13 mouse cellular contexts compared by ENCODE assay signal in genomic region chr13:45509366-45509765, GRCm38 (mm10). TPM values are rescaled to one million over a fixed set of nuclear protein-coding genes. Genes with fewer than 3 reads are reported as not detected.
DNase-seq lines count a peak whose midpoint lies in the region; ATAC-seq and TF ChIP-seq lines count a peak whose summit lies in the region.
"Had no signal": no experiment of that assay in that cellular context is flagged by ENCODE, and none has a peak within 500 bp of the region (broad histone marks: within the 10 kb centered on the region; RNA-seq: fewer than 3 reads in every experiment).

No protein-coding gene starts in this region.

- no peaks in the 10 kb centered on the region for H3K27me3 ChIP-seq in heart, embryonic 15.5 days
- no peaks in the 10 kb centered on the region for H3K27me3 ChIP-seq in lung, embryonic 15.5 days
- H3K27me3 ChIP-seq: limb, embryonic 15.5 days; Patski had no signal

- intact Hi-C loops in heart, postnatal 25 days (cut with DNase I): no loop called here

- H3K27ac ChIP-seq in heart, embryonic 15.5 days: peak overlapping the region; percentile 13; the same call in 1 of the 2 replicates
- no peak overlapping the region for H3K27ac ChIP-seq in lung, embryonic 15.5 days
- H3K27ac ChIP-seq: embryonic facial prominence, embryonic 12.5 days; forebrain, embryonic 12.5 days; limb, embryonic 15.5 days had no signal

- H3K4me2 ChIP-seq in heart, embryonic 15.5 days: peak overlapping the region; percentile 71
- H3K4me2 ChIP-seq in lung, embryonic 15.5 days: peak overlapping the region; percentile 92; the same call in 1 of the 2 replicates

- H3K4me3 ChIP-seq in heart, embryonic 15.5 days: peak overlapping the region; percentile 60
- H3K4me3 ChIP-seq in lung, embryonic 15.5 days: no peak overlapping the region
- H3K4me3 ChIP-seq in lung, adult 2 months (replicated peaks; ENCODE audit: extremely low read depth, low read depth, low read length): no peak overlapping the region
- H3K4me3 ChIP-seq: embryonic facial prominence, embryonic 12.5 days; forebrain, embryonic 12.5 days had no signal

- TF ChIP-seq POLR2A in lung, adult 2 months (IDR thresholded peaks at IDR 0.05; ENCODE audit: borderline replicate concordance, extremely low read depth, low read depth, low read length): no peak

- WGBS in heart, embryonic 15.5 days: 62% methylated on average over 6 of the region's 6 CpGs
- WGBS in lung, embryonic 15.5 days: 71% methylated on average over 6 of the region's 6 CpGs
- WGBS in lung, adult 2 months: 82% methylated on average over 6 of the region's 6 CpGs

- no peaks in the 10 kb centered on the region for H3K9me3 ChIP-seq in heart, embryonic 15.5 days (replicated peaks)
- H3K9me3 ChIP-seq in lung, embryonic 15.5 days: no peaks in the 10 kb centered on the region
- H3K9me3 ChIP-seq: embryonic facial prominence, embryonic 12.5 days; forebrain, embryonic 12.5 days; limb, embryonic 15.5 days had no signal

- ATAC-seq in heart, embryonic 15.5 days (replicated peaks; ENCODE audit: insufficient number of reproducible peaks, insufficient read depth, low FRiP score, low read depth): no peak
- no peak for ATAC-seq in lung, embryonic 15.5 days (ENCODE audit: borderline replicate concordance, extremely low read depth, low FRiP score, low TSS enrichment)
- ATAC-seq: Patski had no signal

- no peak for DNase-seq in heart, postnatal 25 days (ENCODE audit: low spot score)
- DNase-seq in lung, adult 2 months: no peak
- DNase-seq in liver: peak; percentile 70
- DNase-seq in adrenal gland, adult (ENCODE audit: inconsistent age in 2 of 2, low spot score in 1 of 2): no peak
- DNase-seq in urinary bladder, adult 18-20 months (ENCODE audit: low spot score in 2 of 2): no peak
- DNase-seq: kidney, postnatal 10 days; thymus, postnatal 4 days had no signal

- no peak for TF ChIP-seq CTCF in lung, adult 2 months (IDR thresholded peaks at IDR 0.05; ENCODE audit: insufficient read depth, low read length)

- peaks cover 58% of the 10 kb centered on the region for H3K4me1 ChIP-seq in heart, embryonic 15.5 days (replicated peaks)
- H3K4me1 ChIP-seq in lung, embryonic 15.5 days: peaks cover 41% of the 10 kb centered on the region
- H3K4me1 ChIP-seq in lung, adult 2 months (ENCODE audit: control insufficient read depth, insufficient read depth, low read length): peaks cover 5% of the 10 kb centered on the region; the same call in 1 of the 2 replicates

- peak overlapping the region; percentile 1; the same call in 1 of the 2 replicates for H3K9ac ChIP-seq in heart, embryonic 15.5 days
- H3K9ac ChIP-seq in lung, embryonic 15.5 days: no peak overlapping the region
- H3K9ac ChIP-seq: embryonic facial prominence, embryonic 12.5 days; forebrain, embryonic 12.5 days; limb, embryonic 15.5 days had no signal

- H3K36me3 ChIP-seq in heart, embryonic 15.5 days: no peaks in the 10 kb centered on the region
- no peaks in the 10 kb centered on the region for H3K36me3 ChIP-seq in lung, embryonic 15.5 days
- H3K36me3 ChIP-seq: embryonic facial prominence, embryonic 12.5 days; forebrain, embryonic 12.5 days; limb, embryonic 15.5 days had no signal

RNA-seq across cellular contexts. Expression of gene Gmpr, which starts 2.1 kb away (rescaled TPM):
- 180 and 185 TPM in 2 replicates for polyA plus RNA-seq in heart, embryonic 15.5 days (2015; fragmentation: Nextera tagmentation; extraction: Ambion mirVana)
- total RNA-seq in heart, postnatal 25 days (2021): 100 to 1,000 TPM; 167 to 189 TPM
- polyA plus RNA-seq in lung, embryonic 15.5 days (2015; fragmentation: Nextera tagmentation; extraction: Ambion mirVana): 25.6 and 27.9 TPM in 2 replicates
- polyA plus RNA-seq in lung, adult 2 months (2012; rRNA removed): 21.9 and 30.8 TPM in 2 replicates
